Mouse (Mus musculus): ENCODE measurements around the gene Ssbp4. TPM values are rescaled to one million over a fixed set of nuclear protein-coding genes. Genes with fewer than 3 reads are reported as not detected.
A peak's percentile ranks its signal among the peaks of the same experiment; 100 is the strongest.

The Ssbp4 gene
- total RNA-seq, 1 experiment from 2014 or later, result 58.4 TPM

DNA sequence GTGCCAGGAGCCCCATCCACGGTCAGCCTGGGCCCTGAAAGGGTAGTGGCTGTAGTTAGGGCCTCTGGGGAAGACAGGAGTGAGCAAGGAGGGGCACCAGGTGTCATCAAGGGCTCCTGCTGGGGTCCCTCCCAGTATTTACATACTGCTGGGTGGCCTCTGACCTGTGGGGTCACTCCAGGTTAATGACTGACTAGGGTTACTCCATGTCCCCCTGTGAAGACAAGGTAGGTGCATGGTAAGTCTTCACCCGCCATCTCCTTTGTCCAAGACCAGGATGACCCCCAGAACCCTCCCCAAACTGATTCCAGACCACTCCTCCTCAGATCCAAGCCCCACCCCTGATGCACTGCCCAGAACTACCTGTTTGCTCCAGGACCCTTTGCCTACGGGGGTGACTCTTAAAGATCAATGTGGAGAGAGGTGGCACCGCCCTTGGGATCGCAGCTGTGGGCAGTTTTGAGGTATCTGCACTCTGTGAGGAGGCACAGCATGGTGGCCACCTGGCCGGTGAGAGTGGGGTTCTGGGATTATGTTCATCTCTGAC, 23.7 kb upstream of the Ssbp4 start, which contains the start of gene Gdf15:
Gene Gdf15 (minus strand): TSS at position 111 of the 547 bp plus-strand sequence.
- ATAC-seq (replicated peaks; ENCODE audit: low read depth, poor library complexity, severe bottlenecking), result no peak

DNA sequence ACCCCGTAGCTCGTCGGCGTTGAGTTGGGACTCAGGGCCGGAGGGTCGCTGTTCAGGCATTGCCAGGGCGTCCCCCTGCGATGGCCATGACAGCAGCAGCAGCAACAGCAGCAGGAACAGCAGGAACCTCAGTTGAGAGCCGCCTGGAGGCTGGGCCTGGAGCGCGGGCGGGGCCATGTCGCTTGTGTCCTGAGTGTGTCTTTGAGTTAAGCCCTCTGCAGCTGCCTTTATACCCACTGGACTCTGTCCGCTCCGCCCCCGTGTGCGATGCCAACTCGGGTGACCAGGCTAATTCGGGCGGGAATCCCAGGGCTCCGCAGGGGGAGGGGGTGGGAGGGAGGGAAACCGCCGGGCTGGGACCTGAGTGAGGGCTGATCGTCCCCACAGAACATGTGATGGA, 22.8 kb upstream of the Ssbp4 start:
- no peak for ATAC-seq (replicated peaks; ENCODE audit: low read depth, poor library complexity, severe bottlenecking)

DNA sequence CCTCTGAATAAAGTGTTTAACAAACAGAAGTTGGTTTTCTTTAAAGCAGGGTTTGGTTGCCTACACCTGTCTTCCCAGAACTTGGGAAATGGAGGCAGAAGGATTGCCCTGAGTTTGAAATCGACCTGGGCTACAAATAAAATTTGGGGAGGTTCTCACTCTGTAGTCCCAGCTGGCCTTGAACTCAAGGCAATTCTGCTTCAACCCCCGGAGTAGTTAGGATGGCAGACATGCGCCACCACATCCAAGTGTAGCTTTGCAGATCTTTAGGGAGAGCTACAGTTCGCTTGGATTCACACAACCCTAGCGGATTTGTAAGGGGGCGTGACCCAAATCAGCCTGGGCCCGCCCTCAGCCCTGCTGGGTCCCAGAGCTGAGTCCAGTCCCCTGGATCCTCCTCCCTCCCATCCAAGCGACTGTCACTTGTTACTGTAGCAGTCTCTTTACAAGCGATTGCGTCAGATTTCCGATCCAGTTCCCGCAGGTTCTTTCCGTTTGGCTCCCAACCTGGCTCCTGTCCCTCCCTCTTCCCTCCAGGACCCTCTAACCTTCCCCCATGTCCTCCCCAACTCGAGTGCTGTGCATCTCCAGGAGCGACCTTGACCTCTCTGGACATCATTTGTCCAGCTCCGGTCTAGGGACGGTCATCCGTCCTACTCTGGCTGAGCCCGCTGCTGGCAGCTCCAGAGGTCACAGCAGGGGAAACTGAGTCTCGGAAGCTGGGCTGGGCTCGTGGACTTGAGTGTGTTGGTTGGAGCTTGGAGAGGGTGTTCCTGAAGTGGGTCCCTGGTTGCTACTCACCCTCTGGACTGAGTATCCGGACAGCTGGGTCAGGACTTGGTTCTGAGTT, 22.1 kb upstream of the Ssbp4 start:
- peak; percentile 40 for ATAC-seq (replicated peaks; ENCODE audit: low read depth, poor library complexity, severe bottlenecking)

DNA sequence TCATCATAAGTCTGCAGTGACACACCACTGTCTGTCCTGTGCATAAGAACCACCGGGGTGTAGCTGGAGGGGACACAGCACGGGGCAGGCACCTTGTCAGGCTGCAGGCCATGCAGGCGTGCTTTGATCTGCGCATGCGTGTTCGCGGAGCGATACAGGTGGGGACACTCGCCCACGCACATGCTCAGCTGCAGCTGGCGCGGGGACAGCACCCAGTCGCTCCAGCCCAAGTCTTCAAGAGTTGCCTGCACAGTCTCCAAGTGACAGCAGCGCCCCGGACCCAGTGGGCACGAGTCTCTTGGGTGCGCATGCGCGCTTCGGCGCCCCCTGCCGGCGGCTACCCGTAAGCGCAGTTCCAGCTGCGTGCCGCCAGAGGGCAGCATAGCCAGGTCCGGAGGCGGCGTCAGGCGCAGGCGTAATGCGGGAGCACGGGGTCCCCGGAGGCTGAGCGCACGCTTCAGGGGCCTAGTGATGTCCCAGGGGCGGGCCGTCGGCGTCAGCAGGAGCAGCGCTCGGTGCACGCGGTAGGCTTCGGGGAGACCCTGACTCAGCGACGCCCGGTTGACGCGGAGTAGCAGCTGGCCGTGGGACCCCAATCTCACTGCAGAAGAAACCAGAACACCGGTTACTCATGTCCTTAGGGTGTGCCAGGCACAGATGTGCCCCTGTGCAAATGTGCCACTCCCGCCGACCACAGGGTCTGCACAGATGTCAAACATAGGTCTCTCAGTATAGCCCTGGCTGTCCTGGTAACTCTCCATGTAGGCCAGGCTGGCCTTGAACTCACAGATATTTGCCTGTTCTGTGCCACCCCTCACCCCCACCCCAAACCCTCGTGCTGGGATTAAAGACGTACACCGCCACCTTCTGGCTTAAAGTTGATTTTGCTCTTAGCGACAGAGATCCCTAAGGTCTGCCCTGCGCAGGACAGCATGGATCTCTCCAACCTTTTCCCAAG, 21.2 kb upstream of the Ssbp4 start:
- peak; percentile 64 for ATAC-seq (replicated peaks; ENCODE audit: low read depth, poor library complexity, severe bottlenecking)

DNA sequence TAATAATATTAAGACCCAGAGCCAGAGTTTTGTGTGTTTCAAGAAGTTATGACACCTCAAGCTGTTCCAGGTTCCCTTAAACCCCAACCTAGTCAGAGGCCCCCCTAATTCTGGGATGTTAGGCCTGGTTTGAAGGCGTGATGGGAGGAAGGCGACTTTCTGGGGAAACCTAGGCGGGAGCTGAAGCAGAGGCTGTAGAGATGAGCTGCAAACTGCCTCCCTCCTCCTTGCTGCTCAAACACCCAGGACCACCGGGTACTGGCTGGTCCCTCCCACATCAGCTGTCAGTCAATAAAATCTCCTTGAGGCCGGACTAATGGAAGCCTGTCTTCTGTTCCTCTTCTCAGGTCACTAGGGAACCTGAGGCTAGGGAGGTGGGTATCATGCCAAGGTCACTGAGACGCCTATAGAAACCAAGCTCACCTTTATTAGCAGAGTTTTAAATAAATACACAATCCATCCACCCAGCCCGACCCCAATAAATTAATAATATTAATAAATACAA, 20.4 kb upstream of the Ssbp4 start:
- no peak for ATAC-seq (replicated peaks; ENCODE audit: low read depth, poor library complexity, severe bottlenecking)

DNA sequence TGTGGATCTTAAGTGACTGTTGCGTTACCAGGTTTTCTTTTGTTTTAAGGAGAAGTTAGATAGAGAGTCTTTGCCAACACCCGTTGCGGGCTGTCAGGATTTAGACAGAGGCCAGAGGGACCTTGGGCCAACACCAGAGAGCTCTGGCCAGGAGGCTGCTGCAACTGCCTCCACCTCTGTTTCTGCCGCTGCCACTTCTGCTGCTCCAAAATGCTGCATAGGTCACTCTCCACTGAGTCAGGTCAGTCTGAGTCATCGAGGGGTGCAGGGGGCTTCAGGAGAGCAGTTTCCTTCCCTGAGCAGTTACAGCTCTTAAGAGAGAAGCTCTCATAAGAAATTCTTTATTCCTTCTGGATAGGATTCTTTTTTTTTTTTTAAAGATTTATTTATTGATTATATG, 18.4 kb upstream of the Ssbp4 start:
- ATAC-seq (replicated peaks; ENCODE audit: low read depth, poor library complexity, severe bottlenecking), result no peak

DNA sequence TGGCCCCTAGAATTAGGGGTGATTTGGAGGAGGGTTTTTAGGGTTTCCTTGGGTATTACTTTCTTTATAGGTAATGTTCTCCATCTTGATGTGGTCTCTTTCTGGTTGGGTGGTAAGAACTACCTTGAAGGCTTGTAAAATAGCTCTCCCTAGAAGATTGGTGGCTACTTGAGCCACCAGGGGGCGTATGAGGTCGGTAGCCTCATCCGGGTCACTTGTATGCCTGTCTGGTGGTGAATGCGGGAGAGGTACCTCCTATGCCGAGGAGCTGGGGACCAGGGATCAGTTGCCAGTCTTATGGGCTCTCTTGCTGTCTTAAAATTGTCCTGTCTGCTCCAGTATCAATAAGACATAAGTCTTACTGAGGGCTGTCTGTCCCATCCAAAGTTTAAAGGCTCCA, 16.4 kb upstream of the Ssbp4 start:
- ATAC-seq (replicated peaks; ENCODE audit: low read depth, poor library complexity, severe bottlenecking), result 0 out of 2 replicates have a peak, but pooled peaks have one; percentile 19

DNA sequence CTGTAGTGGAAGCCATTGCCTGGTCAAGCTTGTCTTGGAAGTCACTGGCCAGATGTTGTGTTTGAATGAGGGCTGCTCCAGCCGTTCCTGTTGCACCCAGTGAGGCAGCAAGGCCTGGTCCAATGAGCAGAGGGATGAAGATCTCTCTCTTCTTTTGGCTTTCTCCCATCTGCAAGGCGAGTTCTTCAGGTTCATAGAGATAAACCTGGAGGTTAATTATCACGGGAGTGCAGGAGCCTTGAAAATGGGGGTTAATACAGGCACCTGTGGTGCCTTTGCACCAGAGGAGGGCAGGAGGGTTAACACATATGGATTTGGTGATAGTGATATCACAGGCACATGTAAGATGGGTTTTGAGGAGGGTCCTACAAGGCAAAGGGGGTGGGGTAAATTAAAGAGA, 13.5 kb upstream of the Ssbp4 start:
- no peak for ATAC-seq (replicated peaks; ENCODE audit: low read depth, poor library complexity, severe bottlenecking)

DNA sequence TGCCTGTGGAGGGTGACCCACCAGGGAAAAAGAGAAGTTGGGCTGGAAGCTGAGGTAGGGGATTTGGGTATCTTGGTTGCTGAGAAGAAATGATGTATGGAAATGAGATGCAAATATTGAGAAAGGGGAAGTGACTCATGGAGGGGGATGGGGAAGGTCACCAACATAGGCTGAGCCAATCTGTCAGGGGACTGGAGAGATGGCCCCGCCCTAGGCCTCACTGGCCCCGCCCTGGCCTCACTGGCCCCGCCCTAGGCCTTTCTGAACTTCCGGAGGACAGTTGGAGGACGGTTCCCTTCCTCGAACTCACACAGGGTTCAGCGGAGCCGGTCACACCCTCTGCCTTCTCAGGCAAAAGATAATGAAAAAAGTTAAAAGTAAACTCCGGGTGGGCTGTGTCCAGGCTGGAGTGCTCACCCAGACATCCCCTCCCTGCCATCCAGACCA, 10.2 kb upstream of the Ssbp4 start:
- ATAC-seq (replicated peaks; ENCODE audit: low read depth, poor library complexity, severe bottlenecking), result peak; percentile 84

DNA sequence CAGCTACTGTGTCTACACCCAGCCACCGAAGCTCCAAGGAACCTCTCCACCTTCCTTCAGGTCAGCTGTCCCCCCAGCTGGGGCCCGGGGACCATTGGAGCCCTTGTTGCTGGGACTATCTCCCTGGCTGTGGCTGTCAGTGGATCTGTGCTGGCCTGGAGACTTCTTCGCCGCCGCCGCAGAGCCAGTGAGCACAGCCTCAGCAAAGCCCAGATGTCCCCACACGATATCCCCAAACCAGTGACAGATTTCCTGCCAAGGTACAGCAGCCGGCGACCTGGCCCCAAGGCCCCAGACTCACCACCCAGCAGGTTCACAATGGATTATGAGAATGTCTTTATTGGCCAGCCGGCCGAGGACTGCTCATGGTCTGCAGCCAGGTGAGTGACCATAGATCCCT, 9.3 kb upstream of the Ssbp4 start:
- ATAC-seq (replicated peaks; ENCODE audit: low read depth, poor library complexity, severe bottlenecking), result peak; percentile 41

DNA sequence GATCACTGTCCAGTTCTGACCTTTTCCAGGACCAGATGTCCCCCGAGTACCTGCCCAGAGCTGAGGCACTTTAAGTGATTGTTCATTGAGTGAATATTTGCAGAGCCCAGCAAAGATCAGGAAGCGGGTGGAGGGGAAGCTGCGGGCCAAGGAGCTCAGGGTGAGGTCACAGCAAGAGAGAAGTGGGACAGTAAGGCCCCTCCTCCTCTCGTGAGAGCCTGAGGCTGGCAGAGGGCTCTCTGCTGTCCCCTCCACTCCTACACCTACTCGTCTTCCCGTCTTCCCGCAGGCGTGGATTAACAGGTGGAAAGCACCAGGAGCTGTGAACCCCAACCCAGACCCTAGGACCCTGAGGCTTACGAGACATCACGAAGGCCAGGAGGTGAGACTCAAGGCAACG, 8.0 kb upstream of the Ssbp4 start:
- ATAC-seq (replicated peaks; ENCODE audit: low read depth, poor library complexity, severe bottlenecking), result 0 out of 2 replicates have a peak, but pooled peaks have one; percentile 17

DNA sequence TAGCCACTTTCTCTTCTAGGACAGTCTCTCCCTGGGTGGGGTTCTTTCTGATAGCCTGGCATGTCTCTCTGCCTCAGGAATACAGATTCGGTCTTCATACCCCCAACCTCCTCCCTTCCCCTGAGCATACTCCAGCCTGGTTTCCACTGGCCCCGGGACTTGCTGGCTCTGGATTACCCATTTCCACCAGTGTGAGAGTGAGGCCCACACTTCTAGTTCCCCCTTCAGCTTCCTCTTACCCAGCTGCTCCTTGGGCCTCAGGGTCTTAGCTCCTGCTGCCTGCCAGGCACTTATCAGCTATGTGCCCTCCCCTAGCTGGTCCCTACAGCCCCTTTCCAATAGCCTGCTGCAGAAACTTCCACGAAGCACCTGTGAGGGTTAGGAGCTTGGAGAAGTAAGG, 7.2 kb upstream of the Ssbp4 start, which contains the start of gene Lrrc25:
Gene Lrrc25 (plus strand): TSS at position 262 of the 400 bp plus-strand sequence.
- peak; percentile 22 for ATAC-seq (replicated peaks; ENCODE audit: low read depth, poor library complexity, severe bottlenecking)

DNA sequence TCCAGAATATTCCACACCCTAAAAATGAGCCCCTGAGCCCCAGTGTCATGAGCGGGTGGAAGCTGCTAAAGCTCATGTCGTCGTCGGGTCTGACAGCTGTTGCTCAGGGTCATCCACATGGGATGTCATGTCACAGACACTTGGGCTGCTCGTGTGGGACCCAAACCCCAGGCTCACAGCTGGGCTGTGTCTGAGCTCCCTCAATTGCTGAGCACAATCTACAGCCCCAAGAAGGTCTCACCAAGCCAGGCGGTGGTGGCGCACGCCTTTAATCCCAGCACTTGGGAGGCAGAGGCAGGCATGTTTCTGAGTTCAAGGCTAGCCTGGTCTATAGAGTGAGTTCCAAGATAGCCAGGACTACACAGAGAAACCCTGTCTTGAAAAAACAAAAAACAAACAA, 6.6 kb upstream of the Ssbp4 start:
- no peak for ATAC-seq (replicated peaks; ENCODE audit: low read depth, poor library complexity, severe bottlenecking)

DNA sequence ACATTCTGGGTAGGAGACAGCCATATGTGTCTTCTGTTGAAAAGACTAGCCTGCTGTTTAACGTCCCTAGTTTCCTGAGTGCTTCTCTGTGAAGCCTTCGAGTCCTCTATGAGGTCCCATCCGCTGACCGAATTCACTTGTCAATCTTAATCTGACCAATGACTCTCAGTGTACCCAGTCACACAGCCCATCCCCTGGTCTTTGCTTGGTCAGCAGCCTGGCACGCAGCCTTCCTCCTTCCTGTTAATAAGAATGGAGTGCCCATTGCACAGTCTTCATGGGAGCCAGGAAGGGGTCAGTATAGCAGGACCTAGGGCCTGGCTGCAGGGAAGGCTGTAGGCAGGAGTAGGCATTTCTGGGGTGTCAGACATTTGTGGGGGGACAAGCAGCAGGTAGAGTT, 5.8 kb upstream of the Ssbp4 start:
- ATAC-seq (replicated peaks; ENCODE audit: low read depth, poor library complexity, severe bottlenecking), result no peak

DNA sequence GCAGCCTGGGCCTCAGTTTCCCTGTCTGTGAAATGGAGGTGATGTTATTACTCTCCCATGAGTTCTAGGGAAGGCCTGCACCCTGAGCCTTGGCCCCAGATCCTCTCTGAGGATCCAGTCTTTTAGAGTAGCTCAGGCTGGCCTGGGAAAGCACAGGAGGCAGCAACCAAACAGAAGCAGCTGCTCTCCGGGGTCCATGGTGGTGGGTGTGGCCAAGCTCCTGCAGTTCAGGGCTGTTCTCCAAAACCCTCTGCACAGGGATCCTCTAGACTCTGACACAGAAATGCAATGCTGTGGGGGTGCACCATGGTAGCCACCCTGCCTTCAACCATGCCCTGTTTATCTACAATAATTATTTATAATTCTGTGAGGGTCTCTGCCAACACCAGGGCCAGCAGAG, 5.1 kb upstream of the Ssbp4 start:
- ATAC-seq (replicated peaks; ENCODE audit: low read depth, poor library complexity, severe bottlenecking), result no peak

DNA sequence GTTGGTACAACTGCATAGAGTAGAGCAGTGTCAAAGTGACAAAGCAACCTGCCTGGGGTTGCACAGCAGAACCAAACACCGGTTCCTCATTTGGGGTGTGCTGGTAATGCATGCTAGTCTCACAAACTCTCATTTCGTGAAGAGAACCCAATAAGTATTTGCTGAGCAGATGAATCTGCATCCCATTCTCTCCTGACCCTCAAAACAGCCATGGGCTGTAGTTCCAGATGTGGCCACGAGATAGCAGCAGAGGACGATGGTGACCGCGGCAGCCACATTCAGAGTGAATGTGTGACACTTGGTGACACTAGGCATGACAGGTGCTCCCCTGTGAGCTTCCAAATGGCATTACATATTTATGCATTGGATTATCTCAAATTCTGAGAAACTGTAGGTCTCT, 3.2 kb upstream of the Ssbp4 start:
- ATAC-seq (replicated peaks; ENCODE audit: low read depth, poor library complexity, severe bottlenecking), result peak; percentile 42

DNA sequence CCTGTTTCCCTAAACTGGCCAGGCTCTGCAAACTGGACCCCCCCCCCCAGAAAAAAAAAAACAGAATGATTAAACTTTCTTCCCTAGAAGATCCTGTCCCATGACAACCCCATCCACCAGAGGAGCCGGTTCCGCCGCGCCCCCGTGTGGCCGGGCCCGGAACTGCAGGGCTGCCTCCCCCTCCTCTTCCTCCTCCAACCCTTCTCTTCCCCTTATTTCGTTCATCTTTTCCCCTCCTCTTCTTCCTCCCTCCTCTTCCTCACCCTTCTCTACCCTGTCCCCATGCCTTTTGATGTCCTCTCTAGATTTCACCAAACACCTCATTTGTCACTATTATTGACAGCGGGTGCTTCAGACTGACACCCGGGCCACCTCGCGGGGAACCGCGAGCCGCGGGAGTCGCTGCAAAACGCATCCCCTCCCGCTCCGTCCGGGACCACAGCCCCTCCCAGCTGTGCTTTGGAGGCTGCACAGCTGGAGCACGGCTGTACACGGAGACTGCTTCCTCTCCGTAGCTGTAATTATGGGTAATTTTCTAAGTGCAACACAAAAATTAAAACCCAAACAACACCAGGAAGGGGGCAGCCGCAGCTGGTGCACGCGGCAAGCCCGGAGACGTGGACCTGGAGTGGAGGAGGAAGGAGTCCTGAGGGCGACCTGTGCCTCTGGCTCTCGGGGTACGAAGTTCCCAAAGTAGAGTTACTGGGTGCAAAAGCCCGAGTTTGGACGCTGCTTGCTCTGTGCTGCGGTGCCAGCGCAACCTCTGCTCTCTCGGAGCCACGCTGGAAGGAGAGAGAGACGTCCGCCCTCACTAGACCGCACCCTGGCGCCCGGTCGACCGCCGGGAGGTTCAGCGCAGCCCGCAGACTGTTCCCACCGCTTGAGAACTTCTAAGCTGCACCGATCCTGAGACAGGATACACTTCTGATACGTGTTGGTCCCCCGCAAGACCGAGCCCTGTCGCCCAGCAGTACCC, 2.4 kb upstream of the Ssbp4 start:
- ATAC-seq (replicated peaks; ENCODE audit: low read depth, poor library complexity, severe bottlenecking), result peak; percentile 14; the same call in 1 of the 2 replicates

DNA sequence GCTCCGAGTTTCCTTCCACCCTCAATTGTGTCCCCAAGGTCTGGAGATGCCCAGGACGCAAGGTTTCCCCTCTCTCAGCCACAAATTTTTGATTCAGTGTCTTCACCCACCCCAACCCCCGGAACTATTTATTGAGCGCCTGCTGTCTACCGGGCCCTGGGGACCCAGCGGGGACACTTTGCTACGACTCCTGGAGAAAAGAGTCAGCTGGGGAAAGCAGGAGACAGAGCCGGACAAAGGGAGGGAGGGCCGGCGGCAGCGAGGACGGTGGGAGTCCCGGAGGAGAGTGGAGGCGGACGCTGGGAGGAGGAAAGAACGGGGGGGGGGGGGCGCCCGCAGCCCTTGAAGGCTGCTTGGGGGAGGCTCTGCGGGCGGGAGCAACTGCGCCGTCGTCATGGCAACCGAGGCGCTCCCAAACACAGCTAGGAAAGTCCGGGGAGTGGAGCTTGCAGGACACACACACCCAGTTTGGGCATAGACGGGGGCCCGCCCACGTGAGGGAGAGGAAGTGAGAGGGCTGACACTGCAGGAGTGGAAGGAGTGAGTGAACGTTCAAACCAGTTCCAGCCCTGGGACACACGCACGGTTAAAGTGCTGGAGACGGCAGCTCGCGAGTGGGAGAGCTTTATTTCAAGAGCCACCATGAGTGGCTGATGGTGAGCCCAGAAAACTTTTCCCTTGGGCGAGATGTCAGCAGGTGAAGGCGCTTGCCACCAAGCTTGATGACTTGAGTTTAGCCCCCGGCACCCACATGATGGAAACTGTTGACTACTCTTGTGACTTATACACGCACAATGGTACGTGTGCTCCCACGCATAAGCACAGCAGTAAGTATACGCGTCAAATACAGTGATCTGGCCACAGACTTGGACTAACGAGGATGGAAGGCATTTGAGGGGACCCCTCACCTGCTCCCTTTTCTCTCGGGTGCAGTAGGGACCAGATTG, 1.4 kb upstream of the Ssbp4 start:
- peak; percentile 52 for ATAC-seq (replicated peaks; ENCODE audit: low read depth, poor library complexity, severe bottlenecking)

Data from common myeloid progenitor, adult 5-6 weeks (primary cell).